Mouse (Mus musculus): ENCODE measurements around the gene Runx2. TPM values are rescaled to one million over a fixed set of nuclear protein-coding genes. Genes with fewer than 3 reads are reported as not detected.

The Runx2 gene
- polyA plus RNA-seq, 1 experiment from 2014 or later = 2.1 TPM

DNA sequence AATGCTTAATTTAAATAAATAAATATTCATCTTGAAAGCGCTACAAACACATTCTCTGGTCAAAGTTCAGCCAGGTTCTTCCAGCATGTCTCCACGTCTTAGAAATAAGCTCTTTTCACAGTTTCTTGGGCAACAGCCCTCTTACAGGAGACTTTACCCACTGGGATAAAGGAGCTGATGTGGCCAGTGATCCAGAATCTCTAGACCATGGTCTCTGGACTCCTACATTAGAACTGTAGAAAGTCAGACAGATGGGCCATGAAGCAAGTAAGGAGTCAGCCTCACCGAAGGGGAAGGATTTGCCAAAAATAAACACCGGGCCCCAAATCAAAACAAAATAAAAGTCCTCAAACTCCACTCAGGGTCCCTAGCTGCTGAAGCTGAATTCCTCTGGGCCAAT is 211.4 kb downstream of the Runx2 start:
- H3K4me1 ChIP-seq = no peaks in the 10 kb centered on the region
- no peaks in the 10 kb centered on the region for H3K36me3 ChIP-seq
- WGBS = 55% methylated on average over 4 of the region's 4 CpGs
- H3K27me3 ChIP-seq (ENCODE audit: insufficient read depth, poor library complexity, severe bottlenecking) = 0 out of 2 replicates have a peak, but pooled peaks cover 3% of the 10 kb centered on the region
- no peak for DNase-seq (ENCODE audit: low spot score)
- H3K27ac ChIP-seq = no peak overlapping the region
- no peak overlapping the region for H3K4me3 ChIP-seq
- H3K9me3 ChIP-seq = no peaks in the 10 kb centered on the region

DNA sequence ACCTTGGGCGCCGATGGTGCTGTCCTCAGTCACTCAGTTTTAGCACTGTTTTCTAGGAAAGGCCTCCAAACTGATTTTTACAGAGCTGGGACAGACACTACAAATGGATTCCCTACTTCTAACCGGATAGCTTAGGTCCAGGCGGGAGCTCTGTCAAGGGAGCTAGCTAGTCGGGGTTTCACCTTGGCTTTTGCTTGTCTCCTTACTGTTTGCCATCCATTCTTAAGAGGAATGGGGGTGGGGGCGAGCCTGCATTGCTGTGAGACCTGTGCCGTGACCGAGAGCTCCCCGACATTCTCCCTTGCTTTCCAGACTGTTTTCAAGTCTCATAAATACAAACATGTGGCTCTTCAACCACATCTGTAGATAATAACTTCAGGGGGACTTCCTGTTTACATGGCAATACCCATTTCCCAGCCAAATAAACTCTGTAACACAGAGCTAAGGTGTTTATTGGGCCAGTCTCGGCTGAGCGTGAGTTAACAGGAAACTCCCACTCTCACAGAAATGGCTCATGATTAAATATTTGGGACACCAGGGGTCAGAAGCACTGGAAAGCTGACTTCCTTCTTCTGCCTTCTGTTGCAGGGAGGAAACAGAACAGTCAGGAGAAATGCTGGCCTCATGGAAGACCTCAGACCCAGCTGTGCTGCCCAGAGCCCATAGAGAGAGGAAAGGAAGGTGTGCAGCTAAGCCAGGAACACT is 213.1 kb downstream of the Runx2 start:
- DNase-seq (ENCODE audit: low spot score) = no peak
- Histone ChIP-seq H3K36me3 (no peaks in the 10 kb centered on the region), H3K4me3 (no peak overlapping the region), H3K27me3 (ENCODE audit: insufficient read depth, poor library complexity, severe bottlenecking) (0 out of 2 replicates have a peak, but pooled peaks cover 3% of the 10 kb centered on the region), H3K9me3 (no peaks in the 10 kb centered on the region), H3K4me1 (no peaks in the 10 kb centered on the region), H3K27ac (no peak overlapping the region)
- 73% methylated on average over 11 of the region's 11 CpGs for WGBS

DNA sequence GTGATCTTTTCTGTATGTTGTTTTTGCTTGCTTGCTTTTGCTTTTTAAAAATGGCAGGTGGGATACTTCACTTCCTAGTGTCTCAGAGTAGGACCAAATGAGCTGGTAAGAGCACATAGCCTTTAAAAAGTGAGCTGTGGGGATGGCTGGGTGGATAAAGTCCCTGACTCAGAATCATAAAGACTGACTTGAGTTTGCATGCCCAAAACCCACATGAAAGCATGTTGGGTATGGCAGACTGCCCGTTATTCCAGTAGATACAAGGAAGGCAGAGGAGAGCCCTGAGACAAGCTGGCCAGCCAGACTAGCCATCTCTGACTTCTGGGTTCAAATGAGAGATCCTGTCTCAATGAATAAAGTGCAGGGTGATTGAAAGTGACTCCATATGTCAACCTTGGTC is 214.7 kb downstream of the Runx2 start:
- H3K4me1 ChIP-seq = no peaks in the 10 kb centered on the region
- no peak overlapping the region for H3K27ac ChIP-seq
- H3K4me3 ChIP-seq = no peak overlapping the region
- H3K9me3 ChIP-seq = no peaks in the 10 kb centered on the region
- H3K36me3 ChIP-seq = no peaks in the 10 kb centered on the region
- H3K27me3 ChIP-seq (ENCODE audit: insufficient read depth, poor library complexity, severe bottlenecking) = 0 out of 2 replicates have a peak, but pooled peaks cover 3% of the 10 kb centered on the region
- DNase-seq (ENCODE audit: low spot score) = no peak
- WGBS = 72% methylated on average over 1 of the region's 1 CpGs

DNA sequence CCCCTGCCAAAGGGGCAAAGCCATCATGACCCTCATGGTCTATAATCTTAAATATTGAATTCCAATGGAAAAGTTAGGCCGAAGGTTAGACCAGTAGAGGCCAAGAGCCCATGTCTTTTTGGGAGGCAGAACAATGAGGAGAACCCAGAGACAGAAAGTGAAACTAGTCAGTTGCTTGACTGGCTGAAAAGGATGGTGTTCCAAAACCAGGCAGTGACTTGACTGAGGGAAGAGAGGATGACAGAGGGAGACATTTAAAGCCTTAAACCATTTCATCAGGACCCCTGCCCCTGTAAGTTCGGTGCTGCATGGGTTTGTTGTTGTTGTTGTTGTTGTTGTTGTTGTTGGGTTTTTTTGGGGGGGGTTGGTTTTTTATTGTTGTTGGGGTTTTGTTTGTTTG is 215.5 kb downstream of the Runx2 start:
- no peak for DNase-seq (ENCODE audit: low spot score)
- Histone ChIP-seq H3K9me3 (no peaks in the 10 kb centered on the region), H3K4me3 (no peak overlapping the region), H3K27me3 (ENCODE audit: insufficient read depth, poor library complexity, severe bottlenecking) (0 out of 2 replicates have a peak, but pooled peaks cover 3% of the 10 kb centered on the region), H3K4me1 (no peaks in the 10 kb centered on the region), H3K36me3 (no peaks in the 10 kb centered on the region), H3K27ac (no peak overlapping the region)
- 81% methylated on average over 2 of the region's 2 CpGs for WGBS

DNA sequence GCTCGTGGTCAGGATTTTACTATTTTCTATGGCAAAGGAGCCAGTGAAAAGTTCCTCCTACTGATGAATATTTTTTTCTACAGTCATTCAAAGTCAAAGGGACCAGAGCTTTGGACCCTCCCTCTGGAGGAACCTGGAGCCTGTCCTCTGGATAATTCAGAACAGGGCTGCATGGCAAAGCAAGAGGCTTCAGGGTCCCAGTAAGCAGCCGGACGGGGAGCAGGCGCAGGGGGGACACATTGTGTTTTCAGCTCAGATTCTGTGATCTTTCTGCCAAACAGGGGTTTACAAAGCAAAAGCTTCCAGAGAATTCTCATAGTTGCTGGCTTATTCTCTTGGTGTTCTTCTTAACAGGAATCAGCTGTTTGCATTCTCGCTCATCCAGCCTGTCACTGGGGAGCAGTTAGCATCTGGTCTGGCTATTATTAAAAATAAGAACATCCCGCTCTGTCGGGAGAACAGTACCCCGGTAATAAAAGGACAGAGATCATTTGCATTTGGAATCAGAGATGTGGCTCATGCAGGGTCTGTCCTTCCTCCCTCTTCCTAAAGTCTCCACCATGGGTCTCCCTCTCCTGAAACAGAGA is 216.6 kb downstream of the Runx2 start:
- H3K27ac ChIP-seq = no peak overlapping the region
- 77% methylated on average over 8 of the region's 8 CpGs for WGBS
- no peak for DNase-seq (ENCODE audit: low spot score)

DNA sequence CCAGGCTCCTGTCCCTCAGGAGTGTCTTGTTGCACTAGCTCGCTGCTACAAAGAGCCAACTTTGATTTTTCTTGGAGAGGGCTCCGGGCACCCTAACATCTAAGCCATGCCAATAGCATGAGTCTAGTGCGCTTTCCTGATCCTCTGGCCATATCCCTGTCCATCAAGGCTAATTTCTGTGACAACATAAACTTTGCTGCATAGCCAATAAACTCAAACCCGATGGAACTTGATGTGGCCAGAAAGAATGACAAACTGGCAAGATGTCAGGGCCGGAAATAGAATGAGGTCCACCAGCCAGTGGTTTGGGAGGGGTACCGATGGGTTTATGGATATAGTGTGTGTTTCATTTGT is 221.9 kb downstream of the Runx2 start:
- Histone ChIP-seq H3K27me3 (ENCODE audit: insufficient read depth, poor library complexity, severe bottlenecking) (no peaks in the 10 kb centered on the region), H3K4me3 (no peak overlapping the region), H3K27ac (no peak overlapping the region), H3K36me3 (no peaks in the 10 kb centered on the region), H3K9me3 (no peaks in the 10 kb centered on the region), H3K4me1 (no peaks in the 10 kb centered on the region)
- no peak for DNase-seq (ENCODE audit: low spot score)
- WGBS = 91% methylated on average over 6 of the region's 6 CpGs

More for the DNA sequence above, 216.6 kb downstream of the Runx2 start:
- no peak overlapping the region for H3K4me3 ChIP-seq
- H3K4me1 ChIP-seq = no peaks in the 10 kb centered on the region
- H3K9me3 ChIP-seq = no peaks in the 10 kb centered on the region
- H3K36me3 ChIP-seq = no peaks in the 10 kb centered on the region
- H3K27me3 ChIP-seq (ENCODE audit: insufficient read depth, poor library complexity, severe bottlenecking) = 0 out of 2 replicates have a peak, but pooled peaks cover 3% of the 10 kb centered on the region

DNA sequence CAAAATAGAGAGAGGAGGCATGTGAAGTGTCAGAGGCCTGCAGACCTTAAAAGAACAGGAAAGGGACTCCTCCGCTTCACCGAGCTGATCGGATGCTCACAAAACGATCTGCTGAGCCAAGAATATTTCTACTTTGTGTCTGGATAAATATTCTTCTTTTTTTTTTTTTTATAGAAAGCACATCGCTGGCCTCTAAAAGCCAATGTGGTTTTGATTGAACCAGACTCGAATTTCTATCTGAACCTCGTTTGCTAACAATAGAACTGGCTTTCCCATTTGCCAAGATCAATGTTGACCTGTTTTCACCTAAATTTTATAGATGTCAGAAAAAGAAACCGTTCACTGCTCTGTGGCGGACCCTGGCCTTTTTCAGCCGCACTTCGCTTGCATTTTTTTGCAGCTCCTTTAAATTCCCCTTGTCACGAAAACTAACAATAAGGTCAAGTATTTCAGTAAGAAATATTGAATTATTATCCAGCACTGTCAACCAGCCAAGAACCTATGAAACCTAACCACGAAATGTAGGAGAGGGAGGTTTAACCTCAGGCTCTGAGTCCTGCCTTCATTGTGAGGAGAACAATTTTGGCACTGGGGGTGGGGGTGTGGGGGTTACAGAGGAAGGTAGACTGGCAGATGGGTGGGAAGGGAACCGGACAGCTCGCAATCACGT is 222.4 kb downstream of the Runx2 start:
- Histone ChIP-seq H3K36me3 (no peaks in the 10 kb centered on the region), H3K4me3 (no peak overlapping the region), H3K9me3 (no peaks in the 10 kb centered on the region), H3K27me3 (ENCODE audit: insufficient read depth, poor library complexity, severe bottlenecking) (no peaks in the 10 kb centered on the region), H3K4me1 (no peaks in the 10 kb centered on the region), H3K27ac (no peak overlapping the region)
- no peak for DNase-seq (ENCODE audit: low spot score)
- 82% methylated on average over 16 of the region's 16 CpGs for WGBS

DNA sequence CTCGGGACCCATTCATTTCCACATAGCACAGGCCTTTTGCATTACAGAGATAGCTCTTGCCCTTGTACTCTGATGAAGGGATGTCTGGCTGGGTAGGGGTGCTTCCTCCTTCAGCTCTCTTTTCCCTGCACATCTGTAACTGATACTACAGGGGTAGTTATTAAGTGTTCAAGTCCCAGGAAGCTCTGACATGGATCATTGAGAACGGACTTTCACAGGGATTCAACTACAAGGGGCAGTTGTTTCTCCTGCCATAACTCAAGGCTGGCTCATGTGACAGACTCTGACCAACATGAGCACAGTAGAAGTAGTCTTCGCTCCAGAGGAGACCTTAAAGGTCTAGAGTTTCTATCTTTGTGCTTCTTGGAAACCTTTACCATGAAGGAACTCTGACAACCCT is 226.1 kb downstream of the Runx2 start:
- H3K4me1 ChIP-seq = no peaks in the 10 kb centered on the region
- no peak for DNase-seq (ENCODE audit: low spot score)
- H3K4me3 ChIP-seq = no peak overlapping the region
- H3K36me3 ChIP-seq = no peaks in the 10 kb centered on the region
- WGBS = 61% methylated on average over 3 of the region's 3 CpGs
- 0 out of 2 replicates have a peak, but pooled peaks cover 3% of the 10 kb centered on the region for H3K27me3 ChIP-seq (ENCODE audit: insufficient read depth, poor library complexity, severe bottlenecking)
- no peaks in the 10 kb centered on the region for H3K9me3 ChIP-seq
- no peak overlapping the region for H3K27ac ChIP-seq

DNA sequence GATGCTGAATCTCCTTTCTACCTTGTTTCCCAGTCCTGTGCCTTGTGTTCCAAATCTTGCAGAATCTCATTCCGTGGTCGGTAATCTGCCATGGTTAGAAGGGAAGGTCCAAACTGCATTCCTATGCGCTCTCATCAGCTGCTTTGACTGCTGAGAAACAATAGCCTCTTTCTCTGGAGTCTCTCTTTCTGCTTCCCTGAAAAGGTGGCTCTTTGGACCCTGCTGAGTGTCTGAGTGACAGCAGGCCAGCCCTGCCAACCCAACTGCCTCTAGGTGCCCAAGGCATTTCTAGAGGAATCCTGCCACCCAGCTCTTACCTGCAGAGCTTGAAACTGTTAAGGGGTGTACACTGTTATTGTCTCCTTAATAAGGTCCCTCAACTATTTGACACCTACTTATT is 226.6 kb downstream of the Runx2 start:
- DNase-seq (ENCODE audit: low spot score) = no peak
- Histone ChIP-seq H3K4me3 (no peak overlapping the region), H3K27me3 (ENCODE audit: insufficient read depth, poor library complexity, severe bottlenecking) (0 out of 2 replicates have a peak, but pooled peaks cover 3% of the 10 kb centered on the region), H3K4me1 (no peaks in the 10 kb centered on the region), H3K27ac (no peak overlapping the region), H3K9me3 (no peaks in the 10 kb centered on the region), H3K36me3 (no peaks in the 10 kb centered on the region)
- 45% methylated on average over 3 of the region's 3 CpGs for WGBS

DNA sequence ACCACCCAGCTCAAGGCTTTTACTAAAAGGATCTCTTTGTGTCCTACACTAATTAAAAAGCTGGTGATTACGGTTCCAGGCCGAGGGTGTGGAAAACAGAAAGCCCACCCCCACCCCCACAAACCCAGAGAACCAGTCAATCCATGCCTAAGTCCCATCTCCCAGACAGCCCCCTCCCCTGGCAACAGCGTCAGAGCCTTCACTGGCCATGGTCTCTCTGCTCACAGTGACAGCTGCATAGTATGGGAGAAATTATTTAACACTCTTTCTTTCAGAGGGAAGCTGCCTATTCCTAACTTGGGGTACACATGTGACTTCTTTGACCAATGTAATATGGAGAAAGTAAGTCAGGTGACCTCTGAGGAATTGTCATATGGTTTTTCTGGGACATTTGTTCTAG is 228.4 kb downstream of the Runx2 start:
- WGBS = 64% methylated on average over 3 of the region's 3 CpGs
- no peak overlapping the region for H3K4me3 ChIP-seq
- DNase-seq (ENCODE audit: low spot score) = no peak
- 0 out of 2 replicates have a peak, but pooled peaks cover 3% of the 10 kb centered on the region for H3K27me3 ChIP-seq (ENCODE audit: insufficient read depth, poor library complexity, severe bottlenecking)
- H3K36me3 ChIP-seq = no peaks in the 10 kb centered on the region
- no peaks in the 10 kb centered on the region for H3K4me1 ChIP-seq
- H3K27ac ChIP-seq = no peak overlapping the region
- H3K9me3 ChIP-seq = no peaks in the 10 kb centered on the region

DNA sequence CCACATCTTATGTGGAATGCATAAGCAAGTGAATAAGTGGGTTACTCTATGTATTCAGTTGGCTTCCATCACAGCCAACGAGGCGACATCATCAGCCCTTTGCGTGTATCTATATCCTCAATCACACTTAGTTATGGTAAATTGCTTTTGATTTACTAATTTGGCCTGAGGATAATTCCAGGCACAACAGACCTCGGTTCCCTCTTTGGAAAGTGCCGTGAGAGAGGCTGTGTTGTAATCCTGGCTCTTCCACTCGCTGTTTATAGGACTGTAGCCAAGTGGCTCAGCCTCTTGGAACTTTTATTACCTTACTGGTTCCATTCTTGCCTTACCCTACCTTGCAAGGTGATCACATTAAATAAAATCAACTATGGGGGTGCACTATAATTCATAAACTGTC is 229.8 kb downstream of the Runx2 start:
- DNase-seq (ENCODE audit: low spot score) = no peak
- 86% methylated on average over 6 of the region's 6 CpGs for WGBS
- Histone ChIP-seq H3K9me3 (no peaks in the 10 kb centered on the region), H3K36me3 (no peaks in the 10 kb centered on the region), H3K4me1 (no peaks in the 10 kb centered on the region), H3K27me3 (ENCODE audit: insufficient read depth, poor library complexity, severe bottlenecking) (0 out of 2 replicates have a peak, but pooled peaks cover 3% of the 10 kb centered on the region), H3K4me3 (no peak overlapping the region), H3K27ac (no peak overlapping the region)

DNA sequence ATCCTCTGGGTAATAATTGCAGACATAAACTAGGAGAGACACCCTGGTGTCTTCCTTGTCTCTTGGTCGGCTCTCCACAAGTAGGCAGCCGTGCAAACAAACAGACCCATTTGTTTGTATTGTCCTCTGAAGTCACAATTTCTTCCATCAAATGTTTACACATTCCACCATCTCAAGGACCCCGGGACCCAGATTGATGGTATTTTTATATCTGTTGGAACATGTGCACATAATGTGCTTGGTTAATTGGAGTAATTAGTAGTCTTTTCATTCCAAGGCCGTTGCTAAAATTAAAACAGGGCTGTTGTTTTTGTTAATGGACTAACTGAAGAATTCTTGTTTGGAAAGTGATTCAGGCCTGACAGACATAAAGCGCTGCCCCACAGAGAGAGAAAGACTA is 236.8 kb downstream of the Runx2 start:
- no peak for DNase-seq (ENCODE audit: low spot score)
- H3K36me3 ChIP-seq = no peaks in the 10 kb centered on the region
- 68% methylated on average over 5 of the region's 5 CpGs for WGBS
- H3K4me1 ChIP-seq = no peaks in the 10 kb centered on the region
- H3K4me3 ChIP-seq = no peak overlapping the region
- no peak overlapping the region for H3K27ac ChIP-seq
- H3K27me3 ChIP-seq (ENCODE audit: insufficient read depth, poor library complexity, severe bottlenecking) = no peaks in the 10 kb centered on the region
- no peaks in the 10 kb centered on the region for H3K9me3 ChIP-seq

DNA sequence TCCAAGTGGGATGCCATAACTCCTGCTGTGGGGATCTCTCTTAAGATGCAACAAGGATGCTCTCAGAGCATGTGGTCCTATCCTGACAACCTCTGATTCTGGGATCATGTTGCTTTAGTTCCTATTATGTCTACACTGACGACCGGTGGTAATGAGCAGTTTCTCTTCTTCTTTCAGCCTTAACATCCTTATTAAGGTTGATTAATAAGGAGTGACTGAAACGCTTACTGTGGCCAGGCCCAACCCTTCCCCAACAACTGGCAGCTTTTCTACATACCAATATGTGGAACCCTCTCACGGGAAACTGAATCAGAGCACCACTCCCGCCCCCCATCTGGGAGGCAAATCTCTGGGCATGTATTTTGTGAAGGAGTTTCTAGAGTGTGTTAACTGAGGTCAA is 243.7 kb downstream of the Runx2 start:
- DNase-seq (ENCODE audit: low spot score) = no peak

More for the DNA sequence above, 243.7 kb downstream of the Runx2 start:
- H3K4me1 ChIP-seq = no peaks in the 10 kb centered on the region
- peaks cover 11% of the 10 kb centered on the region; the same call in 1 of the 2 replicates for H3K27me3 ChIP-seq (ENCODE audit: insufficient read depth, poor library complexity, severe bottlenecking)
- no peaks in the 10 kb centered on the region for H3K9me3 ChIP-seq
- no peak overlapping the region for H3K27ac ChIP-seq
- no peak overlapping the region for H3K4me3 ChIP-seq
- H3K36me3 ChIP-seq = no peaks in the 10 kb centered on the region
- WGBS = 79% methylated on average over 5 of the region's 5 CpGs
